Mouse (Mus musculus) midbrain, embryonic 16.5 days (tissue): ENCODE measurements around the gene Acp5. TPM values are rescaled to one million over a fixed set of nuclear protein-coding genes. Genes with fewer than 3 reads are reported as not detected.

ENCODE experiments used
- ATAC-seq: fragments of 200-750 bp; cut with Nextera tagmentation; 2 replicates; pipeline ENCODE4 v1.8.0; 2017; ENCODE audit warnings: moderate TSS enrichment
- H3K27ac ChIP-seq: fragments of 300-500 bp; sonication (generic); 2 replicates; pipeline ENCODE4 v1.5.1; 2014; ENCODE audit warnings: mild to moderate bottlenecking, low read length, mixed read lengths
- H3K27me3 ChIP-seq: fragments of 300-500 bp; sonication (generic); 2 replicates; pipeline ENCODE4 v1.6.1; 2014; ENCODE audit warnings: low read depth, low read length, mixed read lengths; ENCODE audit not compliant: control insufficient read depth, insufficient read depth
- H3K36me3 ChIP-seq: fragments of 300-500 bp; sonication (generic); 2 replicates; pipeline ENCODE4 v1.6.1; 2014; ENCODE audit warnings: mild to moderate bottlenecking, low read length, moderate library complexity, mixed read lengths; ENCODE audit not compliant: control insufficient read depth, insufficient read depth
- H3K4me1 ChIP-seq: fragments of 300-500 bp; sonication (generic); 2 replicates; pipeline ENCODE4 v1.6.1; 2014; ENCODE audit warnings: mild to moderate bottlenecking, low read length, mixed read lengths; ENCODE audit not compliant: control insufficient read depth, insufficient read depth
- H3K4me2 ChIP-seq: fragments of 300-500 bp; sonication (generic); 2 replicates; pipeline ENCODE4 v1.6.1; 2014; ENCODE audit warnings: mild to moderate bottlenecking, low read length, mixed read lengths
- H3K4me3 ChIP-seq: fragments of 300-500 bp; sonication (generic); 2 replicates; pipeline ENCODE4 v1.5.1; 2014; ENCODE audit warnings: low read depth, mild to moderate bottlenecking, low read length, moderate library complexity, mixed read lengths
- H3K9ac ChIP-seq: fragments of 300-500 bp; sonication (generic); 2 replicates; pipeline ENCODE4 v1.6.1; 2014; ENCODE audit warnings: low read depth, low read length, mixed read lengths
- H3K9me3 ChIP-seq: fragments of 300-500 bp; sonication (generic); replicated peaks from 2 replicates; pipeline ENCODE4 v1.6.1; 2014; ENCODE audit warnings: mild to moderate bottlenecking, low read length, mixed read lengths; ENCODE audit not compliant: control insufficient read depth, poor library complexity, severe bottlenecking
- WGBS: fragments of 180-500 bp; shearing (Covaris S2); extraction: QIAGEN DNeasy Blood & Tissue Kit; methylation state at CpG from one replicate; pipeline ENCODE4 v1.1.7; 2014; 5-methylcytosine and 5-hydroxymethylcytosine counted together
- polyA plus RNA-seq: library from polyadenylated mRNA; unstranded; fragments of >200 nt; fragmentation: Nextera tagmentation; extraction: Ambion mirVana; gene quantifications from 2 replicates; pipeline ENCODE4 v1.2.1, GENCODE M21; 2015

Gene Acp5
- polyA plus RNA-seq, 1 experiment from 2014 or later, result 4.1 TPM

DNA sequence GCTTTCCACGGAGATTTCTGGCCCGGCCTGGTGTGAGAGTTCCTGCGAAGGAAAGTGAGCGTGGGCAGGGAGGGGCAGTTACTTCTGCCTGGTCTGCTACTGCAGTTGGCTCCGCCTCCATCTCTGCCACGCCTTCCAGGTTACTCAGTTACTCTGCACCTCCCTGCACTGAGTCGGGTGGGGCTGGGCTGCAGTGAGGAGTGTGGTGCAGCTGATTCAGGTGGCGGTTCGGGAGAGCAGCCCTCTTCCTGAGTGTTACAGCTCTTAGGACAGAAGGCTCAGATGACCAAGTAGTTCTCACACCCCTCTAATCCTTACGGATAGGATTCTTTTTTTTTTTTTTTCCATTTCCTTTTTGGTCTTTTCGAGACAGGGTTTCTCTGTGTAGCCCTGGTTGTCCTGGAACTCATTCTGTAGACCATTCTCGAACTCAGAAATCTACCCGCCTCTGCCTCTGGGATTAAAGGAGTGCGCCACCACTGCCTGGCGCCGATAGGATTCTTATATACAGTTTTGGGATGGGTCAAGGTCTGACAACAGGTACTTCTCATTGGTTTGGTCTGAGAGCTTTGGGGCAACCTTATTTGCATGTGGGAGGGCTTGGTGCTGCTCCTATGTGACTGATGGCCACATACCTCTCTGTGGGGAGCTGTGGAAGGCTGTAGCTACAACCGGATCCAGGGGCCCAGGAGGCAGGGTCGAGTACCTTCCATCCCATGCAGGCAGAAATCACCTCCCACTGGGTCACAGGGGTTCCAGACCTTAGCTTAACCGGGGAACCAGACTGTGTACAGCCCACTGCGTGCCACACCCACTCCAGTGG lies 14.1 kb upstream of the Acp5 start:
- Histone ChIP-seq H3K4me1 (no peaks in the 10 kb centered on the region), H3K36me3 (no peaks in the 10 kb centered on the region), H3K4me2 (no peak overlapping the region), H3K27ac (no peak overlapping the region), H3K9me3 (no peaks in the 10 kb centered on the region), H3K4me3 (no peak overlapping the region), H3K9ac (no peak overlapping the region), H3K27me3 (no peaks in the 10 kb centered on the region)
- no peak for ATAC-seq
- 84% methylated on average over 20 of the region's 20 CpGs for WGBS

- H3K36me3 ChIP-seq, result no peaks in the 10 kb centered on the region
- no peak overlapping the region for H3K27ac ChIP-seq
- no peaks in the 10 kb centered on the region for H3K27me3 ChIP-seq
- no peaks in the 10 kb centered on the region for H3K9me3 ChIP-seq
- 82% methylated on average over 7 of the region's 8 CpGs for WGBS
- H3K4me3 ChIP-seq, result no peak overlapping the region
- no peak overlapping the region for H3K4me2 ChIP-seq
- no peak for ATAC-seq
- H3K4me1 ChIP-seq, result no peaks in the 10 kb centered on the region
- no peak overlapping the region for H3K9ac ChIP-seq
Measured at GRCm38 (mm10) chr9:22144304-22144965, 8.9 kb upstream of the Acp5 start.

DNA sequence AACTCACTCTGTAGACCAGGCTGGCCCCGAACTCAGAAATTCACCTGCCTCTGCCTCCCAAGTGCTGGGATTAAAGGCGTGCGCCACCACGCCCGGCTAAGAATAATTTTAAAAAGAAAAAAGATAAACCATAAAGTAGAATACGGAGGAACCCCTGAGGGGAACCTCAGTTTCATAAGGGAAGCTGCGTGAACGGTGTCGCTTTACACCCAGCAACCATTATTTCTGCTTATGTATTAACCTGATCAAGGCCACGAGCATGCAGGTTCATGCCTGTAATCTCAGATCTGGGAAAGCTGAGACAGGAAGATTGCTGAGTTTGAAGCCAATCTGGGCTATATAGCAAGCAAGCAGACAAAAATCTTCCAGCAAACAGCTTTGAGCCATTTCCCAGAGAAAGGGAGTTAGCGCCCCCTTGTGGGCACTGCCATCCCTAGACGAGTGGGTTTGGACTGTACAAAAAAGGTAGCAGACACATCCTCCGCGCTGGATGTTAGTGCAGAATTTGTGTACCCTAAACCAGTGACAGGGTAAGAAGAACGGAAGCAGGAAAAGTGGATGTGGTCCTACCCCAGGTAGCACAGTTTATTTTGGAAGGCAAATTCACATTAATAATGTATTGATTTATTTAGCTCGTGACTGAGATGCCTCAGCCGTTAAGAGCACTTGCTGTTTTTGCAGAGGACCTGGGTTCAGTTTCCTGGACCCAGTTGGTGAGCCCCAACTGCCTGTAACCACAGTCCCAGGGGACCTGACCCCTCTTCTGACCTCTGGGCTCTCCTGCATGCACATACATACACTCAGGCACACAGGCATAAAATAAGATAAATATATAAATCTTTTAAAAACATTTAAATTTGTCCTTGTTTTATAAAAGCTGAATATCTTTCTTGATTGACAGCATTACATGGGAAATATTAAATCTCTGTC lies 7.9 kb upstream of the Acp5 start:
- Histone ChIP-seq H3K27ac (no peak overlapping the region), H3K36me3 (no peaks in the 10 kb centered on the region), H3K27me3 (no peaks in the 10 kb centered on the region), H3K4me2 (no peak overlapping the region), H3K4me1 (no peaks in the 10 kb centered on the region), H3K4me3 (no peak overlapping the region), H3K9me3 (no peaks in the 10 kb centered on the region), H3K9ac (no peak overlapping the region)
- peak; percentile 79; the same call in 1 of the 2 replicates for ATAC-seq
- 54% methylated on average over 17 of the region's 17 CpGs for WGBS

GRCm38 (mm10) chr9:22139746-22140145 lies 4.2 kb upstream of the Acp5 start:
- WGBS, result 92% methylated on average over 5 of the region's 5 CpGs
- Histone ChIP-seq H3K27me3 (no peaks in the 10 kb centered on the region), H3K4me1 (no peaks in the 10 kb centered on the region), H3K4me3 (no peak overlapping the region), H3K4me2 (no peak overlapping the region), H3K27ac (no peak overlapping the region), H3K9ac (no peak overlapping the region), H3K36me3 (no peaks in the 10 kb centered on the region), H3K9me3 (no peaks in the 10 kb centered on the region)
- ATAC-seq, result no peak

- H3K9me3 ChIP-seq, result no peaks in the 10 kb centered on the region
- H3K4me2 ChIP-seq, result no peak overlapping the region
- no peaks in the 10 kb centered on the region for H3K36me3 ChIP-seq
- WGBS, result 27% methylated on average over 2 of the region's 2 CpGs
- H3K4me3 ChIP-seq, result no peak overlapping the region
- H3K4me1 ChIP-seq, result no peaks in the 10 kb centered on the region
- no peak overlapping the region for H3K27ac ChIP-seq
- no peak overlapping the region for H3K9ac ChIP-seq
- ATAC-seq, result no peak
- H3K27me3 ChIP-seq, result no peaks in the 10 kb centered on the region
Measured at GRCm38 (mm10) chr9:22138480-22138879, 3.0 kb upstream of the Acp5 start.

DNA sequence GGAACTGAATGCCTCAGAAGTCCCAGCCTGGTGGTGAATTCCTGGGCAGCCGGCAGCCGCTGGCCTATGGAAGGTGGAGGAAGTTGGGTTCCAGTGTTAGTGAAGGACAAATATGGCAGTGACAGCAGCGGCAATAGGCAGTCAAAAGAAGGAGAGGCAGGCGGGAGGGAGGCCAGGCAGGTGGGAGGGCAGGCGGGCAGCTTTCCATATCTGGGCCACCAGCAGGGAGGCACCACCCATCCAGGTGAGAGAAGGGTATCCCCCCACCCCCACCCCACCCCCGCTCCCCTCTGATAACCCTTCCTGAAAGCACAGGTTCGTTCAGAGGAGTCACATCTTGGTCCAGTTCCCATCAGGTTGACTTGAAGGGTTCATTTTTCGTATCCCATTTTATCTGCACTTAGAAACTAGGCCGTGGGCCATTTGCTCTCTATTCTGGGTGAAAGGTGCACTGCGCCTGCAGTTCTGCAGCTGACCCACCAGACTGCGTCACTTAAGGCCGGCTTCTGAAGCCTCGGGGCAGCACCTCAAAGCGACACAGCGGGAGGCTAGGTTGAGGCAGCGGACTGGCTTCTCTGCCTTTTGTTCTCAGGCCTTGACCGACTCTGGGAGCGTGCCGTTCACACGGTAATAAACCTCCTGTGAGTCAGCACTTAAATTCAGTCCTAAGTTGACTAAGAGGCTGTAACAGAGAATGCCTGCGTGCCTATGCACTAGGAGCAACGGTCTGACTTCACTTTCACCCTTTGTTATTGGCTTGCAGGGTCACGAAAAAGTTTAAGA lies 1.4 kb upstream of the Acp5 start:
- no peaks in the 10 kb centered on the region for H3K36me3 ChIP-seq
- H3K9ac ChIP-seq, result no peak overlapping the region
- no peaks in the 10 kb centered on the region for H3K4me1 ChIP-seq
- ATAC-seq, result no peak
- no peak overlapping the region for H3K27ac ChIP-seq
- H3K4me3 ChIP-seq, result no peak overlapping the region
- H3K4me2 ChIP-seq, result no peak overlapping the region
- 14% methylated on average over 23 of the region's 23 CpGs for WGBS
- peaks cover 5% of the 10 kb centered on the region for H3K27me3 ChIP-seq
- H3K9me3 ChIP-seq, result no peaks in the 10 kb centered on the region

DNA sequence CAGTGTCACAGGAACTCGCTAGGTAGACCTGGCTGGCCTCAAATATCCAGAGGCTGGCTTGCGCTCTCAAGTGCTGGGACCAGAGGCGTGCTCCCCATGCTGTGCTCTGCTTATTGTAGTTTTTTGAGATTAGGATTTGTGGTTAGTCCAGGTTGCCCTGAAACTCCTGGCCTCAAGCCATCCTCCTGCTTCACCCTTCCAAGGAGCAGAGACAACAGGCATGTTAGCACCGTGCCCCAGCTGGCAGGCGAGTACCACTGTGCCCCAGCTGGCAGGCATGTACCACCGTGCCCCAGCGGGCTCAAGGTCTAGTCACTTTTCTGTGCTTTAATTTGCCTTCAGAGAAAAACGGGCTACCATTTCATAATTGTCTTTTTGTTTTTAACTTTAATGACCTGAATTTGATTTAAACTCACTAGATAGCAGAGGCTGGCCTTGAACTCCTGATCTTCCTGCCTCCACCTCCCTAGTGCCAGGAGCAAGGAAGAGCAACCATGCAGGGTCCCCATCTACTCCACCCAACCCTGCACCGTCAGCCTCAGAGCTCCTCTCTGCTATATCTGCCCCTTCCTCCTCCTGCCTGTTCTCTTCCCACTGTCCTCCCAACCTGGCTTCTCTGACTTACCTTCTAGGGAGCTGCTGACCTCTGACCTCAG lies 395 bp downstream of the Acp5 start:
- Histone ChIP-seq H3K27ac (no peak overlapping the region), H3K4me1 (peaks cover 4% of the 10 kb centered on the region; the same call in 1 of the 2 replicates), H3K4me3 (no peak overlapping the region), H3K4me2 (no peak overlapping the region), H3K36me3 (no peaks in the 10 kb centered on the region), H3K9ac (no peak overlapping the region), H3K27me3 (peaks cover 13% of the 10 kb centered on the region), H3K9me3 (no peaks in the 10 kb centered on the region)
- ATAC-seq, result no peak
- WGBS, result 81% methylated on average over 9 of the region's 9 CpGs
